ENCODE assay signal across 8 mouse cellular contexts in genomic region chr5:53809115-53809991, GRCm38 (mm10). TPM values are rescaled to one million over a fixed set of nuclear protein-coding genes. Genes with fewer than 3 reads are reported as not detected.
DNase-seq lines count a peak whose midpoint lies in the region; ATAC-seq and TF ChIP-seq lines count a peak whose summit lies in the region.

Tbc1d19 (plus strand) TSS chr5:53809606.

- H3K4me2 ChIP-seq in embryonic facial prominence, embryonic 11.5 days (ENCODE audit: low read depth, low read length), result peak within 1 kb of the TSS; percentile 62
- peak within 1 kb of the TSS; percentile 75 for H3K4me2 ChIP-seq in intestine, postnatal 0 days (replicated peaks; ENCODE audit: low read depth)
- H3K4me2 ChIP-seq in midbrain, embryonic 11.5 days, result peak within 1 kb of the TSS; percentile 66

- no peak within 1 kb of the TSS for H3K27ac ChIP-seq in embryonic facial prominence, embryonic 11.5 days (replicated peaks; ENCODE audit: low read depth, low read length)
- H3K27ac ChIP-seq in intestine, postnatal 0 days (ENCODE audit: low read depth, low read length), result no peak within 1 kb of the TSS
- H3K27ac ChIP-seq in midbrain, embryonic 11.5 days (ENCODE audit: low read depth, low read length), result 0 out of 2 replicates have a peak within 1 kb of the TSS, but pooled peaks have one; percentile 20

- H3K4me3 ChIP-seq in embryonic facial prominence, embryonic 11.5 days (ENCODE audit: low read depth, low read length), result peak within 1 kb of the TSS; percentile 57
- peak within 1 kb of the TSS; percentile 72 for H3K4me3 ChIP-seq in intestine, postnatal 0 days (ENCODE audit: low read depth, low read length)
- peak within 1 kb of the TSS; percentile 59 for H3K4me3 ChIP-seq in midbrain, embryonic 11.5 days (ENCODE audit: low read depth, low read length)

- no peaks in the 10 kb centered on the region for H3K36me3 ChIP-seq in embryonic facial prominence, embryonic 11.5 days (replicated peaks; ENCODE audit: control insufficient read depth, insufficient read depth, low read depth, low read length)
- H3K36me3 ChIP-seq in intestine, postnatal 0 days (ENCODE audit: control insufficient read depth, insufficient read depth), result no peaks in the 10 kb centered on the region
- no peaks in the 10 kb centered on the region for H3K36me3 ChIP-seq in midbrain, embryonic 11.5 days (ENCODE audit: control insufficient read depth, insufficient read depth, low read length)

- ATAC-seq in embryonic facial prominence, embryonic 11.5 days (replicated peaks; ENCODE audit: insufficient number of reproducible peaks, low FRiP score, low TSS enrichment, low read depth), result peak; percentile 99
- ATAC-seq in granulocyte monocyte progenitor cell, adult 5-6 weeks (replicated peaks; ENCODE audit: poor library complexity, severe bottlenecking), result peak; percentile 98
- ATAC-seq in intestine, postnatal 0 days, result peak; percentile 86
- ATAC-seq in midbrain, embryonic 11.5 days (ENCODE audit: low FRiP score), result peak; percentile 99

- no peaks in the 10 kb centered on the region for H3K9me3 ChIP-seq in embryonic facial prominence, embryonic 11.5 days (replicated peaks; ENCODE audit: control insufficient read depth, low read length)
- H3K9me3 ChIP-seq in intestine, postnatal 0 days (ENCODE audit: control insufficient read depth), result no peaks in the 10 kb centered on the region
- no peaks in the 10 kb centered on the region for H3K9me3 ChIP-seq in midbrain, embryonic 11.5 days (ENCODE audit: control insufficient read depth, low read length)

- peak; percentile 92 for DNase-seq in adrenal gland, postnatal 14 days
- peak; percentile 94 for DNase-seq in embryonic facial prominence, embryonic 11.5 days (ENCODE audit: low spot score)
- peak; percentile 86 for DNase-seq in left cerebral cortex, postnatal 4 days
- peak; percentile 97 for DNase-seq in midbrain, embryonic 11.5 days (ENCODE audit: low spot score, missing footprints)
- peak; percentile 80 for DNase-seq in right cerebral cortex, postnatal 4 days
- peak; percentile 83 for DNase-seq in yolk sac, embryonic 10.5 days (ENCODE audit: low spot score)

- intact Hi-C loops in left cerebral cortex, postnatal 4 days (cut with DNase I), result loop anchor here (10.0 kb wide), 1 partner anchor 135 kb away; no protein-coding TSS in a partner anchor

- no peaks in the 10 kb centered on the region for H3K27me3 ChIP-seq in embryonic facial prominence, embryonic 11.5 days (ENCODE audit: control insufficient read depth, insufficient read depth, low read length)
- H3K27me3 ChIP-seq in intestine, postnatal 0 days (replicated peaks; ENCODE audit: control insufficient read depth, insufficient read depth, low read length), result no peaks in the 10 kb centered on the region
- H3K27me3 ChIP-seq in midbrain, embryonic 11.5 days (ENCODE audit: control insufficient read depth, insufficient read depth, low read length), result no peaks in the 10 kb centered on the region

- 6% methylated on average over 36 of the region's 36 CpGs for WGBS in embryonic facial prominence, embryonic 11.5 days
- WGBS in intestine, postnatal 0 days, result 6% methylated on average over 36 of the region's 36 CpGs
- 8% methylated on average over 36 of the region's 36 CpGs for WGBS in midbrain, embryonic 11.5 days

- H3K4me1 ChIP-seq in embryonic facial prominence, embryonic 11.5 days (ENCODE audit: control insufficient read depth, insufficient read depth, low read length), result no peaks in the 10 kb centered on the region
- no peaks in the 10 kb centered on the region for H3K4me1 ChIP-seq in intestine, postnatal 0 days (replicated peaks; ENCODE audit: control insufficient read depth, insufficient read depth, low read length)
- H3K4me1 ChIP-seq in midbrain, embryonic 11.5 days (ENCODE audit: control insufficient read depth, insufficient read depth, low read length), result peaks cover 12% of the 10 kb centered on the region; the same call in 1 of the 2 replicates

- no peak for TF ChIP-seq CTCF in intestine, postnatal 0 days (IDR thresholded peaks at IDR 0.05; ENCODE audit: low read depth)

- H3K9ac ChIP-seq in embryonic facial prominence, embryonic 11.5 days (replicated peaks; ENCODE audit: low read length), result peak within 1 kb of the TSS; percentile 70
- peak within 1 kb of the TSS; percentile 28 for H3K9ac ChIP-seq in intestine, postnatal 0 days (ENCODE audit: low read depth, low read length)
- H3K9ac ChIP-seq in midbrain, embryonic 11.5 days (ENCODE audit: low read length), result peak within 1 kb of the TSS; percentile 78

RNA-seq across cellular contexts. Expression of gene Tbc1d19, which starts in this region (rescaled TPM):
- total RNA-seq in adrenal gland, postnatal 14 days (2021), result 21.8 and 23.4 TPM in 2 replicates
- 50.0 and 57.9 TPM in 2 replicates for polyA plus RNA-seq in embryonic facial prominence, embryonic 11.5 days (2014; fragmentation: Nextera tagmentation; extraction: Ambion mirVana)
- total RNA-seq in granulocyte monocyte progenitor cell, adult 5-6 weeks (2014; fragmentation: Nextera tagmentation), result 8.8 and 13.8 TPM in 2 replicates
- 10.6 and 16.2 TPM in 2 replicates for total RNA-seq in granulocyte monocyte progenitor cell, adult 5-6 weeks (2017)
- 7.5 and 8.3 TPM in 2 replicates for polyA plus RNA-seq in intestine, postnatal 0 days (2015; fragmentation: Nextera tagmentation; extraction: Ambion mirVana)
- 10 to 100 TPM; 61.1 to 72.2 TPM for total RNA-seq in left cerebral cortex, postnatal 4 days (2021)
- polyA plus RNA-seq in midbrain, embryonic 11.5 days (2014; fragmentation: Nextera tagmentation; extraction: Ambion mirVana), result 64.3 and 68.1 TPM in 2 replicates

Comparison
In these comparisons a context has a peak if more than half of its experiments do, and no peak if none do; other contexts are left out.
1. H3K9ac ChIP-seq: peak in every context shown above with its lines; median percentile 78 in midbrain, embryonic 11.5 days; 70 in embryonic facial prominence, embryonic 11.5 days; 28 in intestine, postnatal 0 days.